Mouse (Mus musculus) lung, embryonic 14.5 days (tissue): Measurements from ENCODE around the gene Prdm5. TPM values are rescaled to one million over a fixed set of nuclear protein-coding genes. Genes with fewer than 3 reads are reported as not detected.

ENCODE experiments used
- ATAC-seq: fragments of 200-750 bp; cut with Nextera tagmentation; 2 replicates; pipeline ENCODE4 v1.8.0; 2017; ENCODE audit warnings: mild to moderate bottlenecking, moderate TSS enrichment, moderate library complexity; ENCODE audit not compliant: insufficient read depth
- DNase-seq: peaks from one replicate; pipeline ENCODE4 v3.0.0-alpha.2; 2015
- H3K27ac ChIP-seq: fragments of 300-500 bp; sonication (generic); 2 replicates; pipeline ENCODE4 v1.5.1; 2014; ENCODE audit warnings: low read depth, mild to moderate bottlenecking, moderate library complexity
- H3K27me3 ChIP-seq: fragments of 300-500 bp; sonication (generic); 2 replicates; pipeline ENCODE4 v1.6.1; 2014; ENCODE audit warnings: low read length, control low read depth; ENCODE audit not compliant: insufficient read depth
- H3K36me3 ChIP-seq: fragments of 300-500 bp; sonication (generic); 2 replicates; pipeline ENCODE4 v1.6.1; 2014; ENCODE audit warnings: control low read depth; ENCODE audit not compliant: insufficient read depth
- H3K4me1 ChIP-seq: fragments of 300-500 bp; sonication (generic); 2 replicates; pipeline ENCODE4 v1.6.1; 2014; ENCODE audit warnings: antibody characterized with exemption, control low read depth; ENCODE audit not compliant: insufficient read depth
- H3K4me2 ChIP-seq: fragments of 300-500 bp; sonication (generic); 2 replicates; pipeline ENCODE4 v1.6.1; 2014; ENCODE audit warnings: mild to moderate bottlenecking
- H3K4me3 ChIP-seq: fragments of 300-500 bp; sonication (generic); 2 replicates; pipeline ENCODE4 v1.5.1; 2014; ENCODE audit warnings: low read depth, low read length
- H3K9ac ChIP-seq: fragments of 300-500 bp; sonication (generic); 2 replicates; pipeline ENCODE4 v1.6.1; 2014
- H3K9me3 ChIP-seq: fragments of 300-500 bp; sonication (generic); 2 replicates; pipeline ENCODE4 v1.6.1; 2016; ENCODE audit warnings: low read depth, low read length, control low read depth
- CTCF ChIP-seq: IDR thresholded peaks from 2 replicates; pipeline ENCODE4 v1.5.1; 2016; ENCODE audit warnings: antibody characterized with exemption, low read depth
- WGBS: fragments of 180-500 bp; shearing (Covaris S2); extraction: QIAGEN DNeasy Blood & Tissue Kit; methylation state at CpG from one replicate; pipeline ENCODE4 v1.1.7; 2014; 5-methylcytosine and 5-hydroxymethylcytosine counted together
- polyA plus RNA-seq: library from polyadenylated mRNA; unstranded; fragments of >200 nt; fragmentation: Nextera tagmentation; extraction: Ambion mirVana; gene quantifications from 2 replicates; pipeline ENCODE4 v1.2.1, GENCODE M21; 2014

Gene Prdm5
- polyA plus RNA-seq, 1 experiment from 2014 or later: 25.0 TPM

GRCm38 (mm10) chr6:65764459-65764858, 14.3 kb upstream of the Prdm5 start:
- no peak for DNase-seq
- 68% methylated on average over 2 of the region's 2 CpGs for WGBS

GRCm38 (mm10) chr6:65765057-65765456, 13.7 kb upstream of the Prdm5 start:
- WGBS: 24% methylated on average over 8 of the region's 8 CpGs
- Histone ChIP-seq H3K4me2 (no peak overlapping the region; the same call in 1 of the 2 replicates), H3K9ac (no peak overlapping the region), H3K27me3 (no peaks in the 10 kb centered on the region), H3K4me1 (no peaks in the 10 kb centered on the region), H3K36me3 (no peaks in the 10 kb centered on the region), H3K4me3 (no peak overlapping the region), H3K9me3 (no peaks in the 10 kb centered on the region), H3K27ac (no peak overlapping the region)
- ATAC-seq (no peak), DNase-seq (peak; percentile 30)
- TF ChIP-seq CTCF: no peak

More at GRCm38 (mm10) chr6:65764459-65764858, 14.3 kb upstream of the Prdm5 start:
- Histone ChIP-seq H3K9ac (no peak overlapping the region), H3K36me3 (no peaks in the 10 kb centered on the region), H3K27ac (no peak overlapping the region), H3K4me3 (no peak overlapping the region), H3K9me3 (no peaks in the 10 kb centered on the region), H3K4me2 (no peak overlapping the region), H3K4me1 (no peaks in the 10 kb centered on the region), H3K27me3 (no peaks in the 10 kb centered on the region)
- ATAC-seq: no peak
- no peak for TF ChIP-seq CTCF

- Histone ChIP-seq H3K9ac (no peak overlapping the region), H3K4me2 (no peak overlapping the region), H3K27ac (no peak overlapping the region), H3K4me1 (no peaks in the 10 kb centered on the region), H3K4me3 (no peak overlapping the region), H3K36me3 (no peaks in the 10 kb centered on the region), H3K9me3 (no peaks in the 10 kb centered on the region), H3K27me3 (no peaks in the 10 kb centered on the region)
- ATAC-seq (no peak), DNase-seq (no peak)
- no peak for TF ChIP-seq CTCF
- WGBS: 88% methylated on average over 13 of the region's 13 CpGs
These were observed 12.9 kb upstream of the Prdm5 start for GRCm38 (mm10) chr6:65765752-65766397.

- DNase-seq: no peak
- no peak overlapping the region for H3K9ac ChIP-seq
- no peaks in the 10 kb centered on the region for H3K36me3 ChIP-seq
These were observed 10.9 kb upstream of the Prdm5 start for GRCm38 (mm10) chr6:65767911-65768310.

GRCm38 (mm10) chr6:65773566-65773965, 5.2 kb upstream of the Prdm5 start:
- 85% methylated on average over 4 of the region's 4 CpGs for WGBS
- no peaks in the 10 kb centered on the region for H3K9me3 ChIP-seq

More at GRCm38 (mm10) chr6:65767911-65768310, 10.9 kb upstream of the Prdm5 start:
- Histone ChIP-seq H3K4me1 (no peaks in the 10 kb centered on the region), H3K27me3 (no peaks in the 10 kb centered on the region), H3K27ac (no peak overlapping the region), H3K4me2 (no peak overlapping the region), H3K4me3 (no peak overlapping the region), H3K9me3 (no peaks in the 10 kb centered on the region)
- no peak for TF ChIP-seq CTCF
- ATAC-seq: no peak
- 82% methylated on average over 5 of the region's 5 CpGs for WGBS

GRCm38 (mm10) chr6:65779689-65780233, 973 bp downstream of the Prdm5 start:
- H3K27ac ChIP-seq: peak overlapping the region; percentile 83; the same call in 1 of the 2 replicates
- no peak for TF ChIP-seq CTCF
- ATAC-seq: 0 out of 2 replicates have a peak, but pooled peaks have one; percentile 0
- H3K4me3 ChIP-seq: peak overlapping the region; percentile 67
- 75% methylated on average over 4 of the region's 4 CpGs for WGBS
- H3K4me1 ChIP-seq: peaks cover 10% of the 10 kb centered on the region; the same call in 1 of the 2 replicates
- DNase-seq: no peak
- H3K36me3 ChIP-seq: no peaks in the 10 kb centered on the region
- peak overlapping the region; percentile 88 for H3K9ac ChIP-seq
- H3K4me2 ChIP-seq: peak overlapping the region; percentile 77
- no peaks in the 10 kb centered on the region for H3K27me3 ChIP-seq
- no peaks in the 10 kb centered on the region for H3K9me3 ChIP-seq

More at GRCm38 (mm10) chr6:65773566-65773965, 5.2 kb upstream of the Prdm5 start:
- TF ChIP-seq CTCF: no peak
- H3K4me1 ChIP-seq: 0 out of 2 replicates have a peak, but pooled peaks cover 4% of the 10 kb centered on the region
- no peaks in the 10 kb centered on the region for H3K36me3 ChIP-seq
- no peak overlapping the region for H3K9ac ChIP-seq
- H3K4me3 ChIP-seq: no peak overlapping the region
- DNase-seq: no peak
- no peak for ATAC-seq
- H3K27ac ChIP-seq: no peak overlapping the region
- H3K4me2 ChIP-seq: no peak overlapping the region
- no peaks in the 10 kb centered on the region for H3K27me3 ChIP-seq

- H3K9me3 ChIP-seq: no peaks in the 10 kb centered on the region
- no peaks in the 10 kb centered on the region for H3K27me3 ChIP-seq
- no peak overlapping the region for H3K4me3 ChIP-seq
- ATAC-seq (no peak), DNase-seq (no peak)
- no peak overlapping the region for H3K4me2 ChIP-seq
- H3K36me3 ChIP-seq: no peaks in the 10 kb centered on the region
- H3K9ac ChIP-seq: no peak overlapping the region
- no peak overlapping the region for H3K27ac ChIP-seq
- TF ChIP-seq CTCF: no peak
- 57% methylated on average over 7 of the region's 7 CpGs for WGBS
- H3K4me1 ChIP-seq: peaks cover 10% of the 10 kb centered on the region; the same call in 1 of the 2 replicates
These were observed 2.7 kb downstream of the Prdm5 start for GRCm38 (mm10) chr6:65781441-65781840.
